Mouse (Mus musculus) embryonic fibroblast, embryonic 13.5 days (primary cell): ENCODE results near the gene Defb19. TPM values are rescaled to one million over a fixed set of nuclear protein-coding genes. Genes with fewer than 3 reads are reported as not detected.

ENCODE experiments used
- H3K27ac ChIP-seq: 2 replicates; pipeline ENCODE4 v1.5.1; 2012; ENCODE audit warnings: low read length, control low read depth, inconsistent platforms; ENCODE audit not compliant: insufficient read depth
- H3K4me1 ChIP-seq: 2 replicates; pipeline ENCODE4 v1.6.1; 2011; ENCODE audit warnings: low read length; ENCODE audit not compliant: control insufficient read depth, insufficient read depth
- H3K4me3 ChIP-seq: 2 replicates; pipeline ENCODE4 v1.5.1; 2011; ENCODE audit warnings: mild to moderate bottlenecking, control low read depth, low read length; ENCODE audit not compliant: insufficient read depth
- CTCF ChIP-seq: IDR thresholded peaks from 2 replicates; pipeline ENCODE4 v1.5.1; 2011; ENCODE audit warnings: mild to moderate bottlenecking, control low read depth, low read length, moderate library complexity, borderline replicate concordance; ENCODE audit not compliant: insufficient read depth
- POLR2A ChIP-seq: IDR thresholded peaks from 2 replicates; pipeline ENCODE4 v1.6.1; 2011; ENCODE audit warnings: low read depth, mild to moderate bottlenecking, control low read depth, low read length, moderate library complexity
- polyA plus RNA-seq: library from polyadenylated mRNA; stranded (reverse); fragments of >200 nt; gene quantifications from 2 replicates; pipeline ENCODE4 v1.2.4, GENCODE M21; 2011; ENCODE audit warnings: low read depth; ENCODE audit not compliant: missing spikeins, insufficient read length

The Defb19 gene
- polyA plus RNA-seq, 1 experiment, result not detected

DNA sequence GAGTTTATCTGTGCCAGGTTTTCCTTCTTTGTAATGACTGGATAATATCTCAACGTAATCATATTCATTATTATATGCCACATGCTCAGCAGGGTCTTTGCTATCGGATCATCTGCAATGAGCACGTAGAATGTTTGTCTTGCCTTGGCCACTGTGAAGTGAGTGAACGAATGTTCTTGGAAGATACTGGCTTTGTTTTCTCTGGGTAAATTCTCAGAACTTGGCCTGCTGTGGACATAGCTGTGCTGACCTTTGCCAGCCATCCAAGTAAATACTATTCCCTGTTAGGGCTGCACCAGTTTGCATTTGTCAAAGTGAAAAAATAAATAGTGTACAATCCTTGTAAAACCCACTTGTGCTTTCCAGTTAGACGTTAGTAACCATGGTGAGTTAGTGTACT, 32.0 kb downstream of the Defb19 start:
- Histone ChIP-seq H3K4me1 (no peaks in the 10 kb centered on the region), H3K4me3 (no peak overlapping the region), H3K27ac (no peak overlapping the region)
- TF ChIP-seq CTCF (no peak), POLR2A (no peak)

DNA sequence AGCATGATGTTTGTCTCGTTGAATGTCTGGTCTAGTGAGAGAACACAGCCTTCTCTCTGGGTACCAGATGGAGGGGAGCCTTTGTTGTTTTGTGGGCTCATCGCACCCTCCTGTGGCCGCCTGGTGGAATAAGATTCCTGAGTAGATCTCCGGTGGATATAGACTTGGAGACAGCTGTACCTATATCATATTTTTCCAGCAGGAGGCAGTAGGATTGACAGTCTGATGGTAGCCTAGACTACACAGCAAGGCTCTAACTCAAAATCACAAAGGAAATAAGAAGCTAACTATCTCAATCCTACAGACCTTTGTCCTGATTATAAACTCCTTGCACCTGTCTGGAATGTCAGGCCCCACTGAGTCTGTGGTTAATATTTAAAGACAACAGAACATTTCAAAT, 35.4 kb downstream of the Defb19 start:
- H3K27ac ChIP-seq, result no peak overlapping the region
- no peaks in the 10 kb centered on the region for H3K4me1 ChIP-seq
- TF ChIP-seq POLR2A (no peak), CTCF (peak; percentile 34; the same call in 1 of the 2 replicates)
- no peak overlapping the region for H3K4me3 ChIP-seq

DNA sequence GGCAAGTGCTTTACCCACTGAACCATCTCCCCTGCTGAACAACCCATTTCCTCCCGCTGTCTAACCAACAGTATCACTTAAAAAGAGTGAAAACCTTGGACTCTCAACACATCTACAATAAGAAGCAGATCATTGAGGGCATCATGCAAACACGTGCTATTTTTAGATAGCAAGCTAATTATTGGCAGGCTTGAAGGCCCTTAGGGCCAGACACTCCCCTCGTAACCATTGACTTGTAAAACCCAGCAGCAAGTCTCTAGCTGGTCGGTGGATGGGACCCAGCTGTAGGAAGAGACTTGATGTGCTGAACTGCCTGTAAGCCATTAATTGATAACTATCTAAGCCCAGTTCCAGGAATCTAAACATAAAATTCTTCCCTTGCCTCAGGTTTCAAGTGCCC, 36.6 kb downstream of the Defb19 start:
- Histone ChIP-seq H3K4me1 (no peaks in the 10 kb centered on the region), H3K27ac (no peak overlapping the region), H3K4me3 (no peak overlapping the region)
- TF ChIP-seq POLR2A (no peak), CTCF (no peak)

DNA sequence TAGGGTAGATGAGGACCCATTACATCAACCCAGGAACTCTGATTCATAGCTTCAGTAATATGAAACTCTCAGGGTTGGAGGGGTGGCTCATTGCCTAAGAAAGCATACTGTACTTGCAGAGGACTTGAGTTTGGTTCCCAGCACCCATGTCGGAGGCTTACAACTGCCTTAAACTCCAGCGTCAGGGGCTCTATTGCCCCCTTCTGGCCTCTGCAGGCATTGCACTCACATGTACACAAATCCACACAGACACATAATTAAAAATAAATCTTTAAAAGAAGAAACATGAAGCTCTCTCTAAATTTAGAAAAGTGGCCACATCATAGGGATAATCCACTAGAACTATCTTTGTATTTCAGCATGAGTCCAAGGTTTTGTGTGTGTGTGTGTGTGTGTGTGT, 37.2 kb downstream of the Defb19 start:
- Histone ChIP-seq H3K4me1 (no peaks in the 10 kb centered on the region), H3K27ac (no peak overlapping the region), H3K4me3 (no peak overlapping the region)
- TF ChIP-seq CTCF (no peak), POLR2A (no peak)

DNA sequence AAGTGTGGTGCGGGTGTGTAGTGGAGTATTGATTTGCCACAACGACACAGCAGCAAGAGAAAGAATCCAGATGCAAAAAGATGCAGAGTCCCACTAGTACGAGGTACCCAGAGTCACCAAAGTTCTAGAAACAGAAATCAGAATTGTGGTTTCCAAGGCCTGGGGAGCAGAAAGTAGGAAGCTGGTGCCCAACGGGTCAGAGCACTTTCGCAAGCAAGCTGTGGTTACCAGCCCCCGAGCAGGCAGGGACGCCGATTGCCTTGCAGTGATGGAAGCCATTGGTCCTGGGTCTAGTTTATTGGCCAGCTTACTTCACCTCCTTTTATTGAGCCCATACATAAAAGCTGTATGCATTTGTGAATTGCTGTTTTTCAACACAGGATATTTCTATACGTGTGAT, 38.1 kb downstream of the Defb19 start:
- H3K4me1 ChIP-seq, result no peaks in the 10 kb centered on the region
- H3K27ac ChIP-seq, result no peak overlapping the region
- H3K4me3 ChIP-seq, result no peak overlapping the region
- no peak for TF ChIP-seq CTCF
- no peak for TF ChIP-seq POLR2A

DNA sequence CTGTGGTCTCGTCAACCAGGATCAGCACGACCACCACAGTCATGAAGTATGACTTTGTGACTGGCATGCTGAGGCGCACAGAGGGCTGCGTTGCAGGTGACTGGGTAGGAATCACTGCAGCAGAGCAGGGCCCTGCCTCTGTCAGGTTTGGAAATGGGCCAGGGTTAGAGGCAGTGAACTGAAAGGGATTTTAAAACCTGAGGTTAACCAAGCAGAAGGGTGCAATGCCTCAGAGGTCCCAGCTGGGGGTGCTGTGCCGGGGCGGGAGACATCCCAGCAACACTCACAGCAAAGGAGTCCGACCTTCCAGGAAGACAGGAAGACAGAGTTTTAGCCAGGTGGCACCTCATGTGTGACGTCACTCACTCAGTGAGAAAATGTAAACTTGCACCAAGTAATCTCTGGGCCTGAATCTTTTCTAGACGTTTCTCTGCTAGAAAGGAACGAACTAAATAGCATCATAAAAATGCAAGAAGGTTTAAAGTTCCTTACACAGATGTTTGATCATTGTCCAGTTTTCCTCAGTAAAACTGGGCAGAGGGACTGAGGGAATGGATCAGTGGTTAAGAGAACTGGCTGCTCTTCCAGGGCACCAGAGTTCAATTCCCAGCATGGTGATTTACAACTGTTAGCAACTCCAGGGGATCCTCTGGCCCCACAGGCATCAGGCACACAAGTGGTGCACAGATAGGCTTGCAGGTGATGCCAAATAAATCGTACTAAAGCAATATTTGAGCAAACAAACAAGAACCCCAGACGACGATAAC, 40.0 kb downstream of the Defb19 start, which contains the start of gene Defb29:
Gene Defb29 (minus strand): TSS at position 155 of the 767 bp plus-strand sequence.
- TF ChIP-seq CTCF, result no peak
- TF ChIP-seq POLR2A, result no peak

More for the DNA sequence above, 40.0 kb downstream of the Defb19 start, which contains the start of gene Defb29:
- Histone ChIP-seq H3K4me1 (no peaks in the 10 kb centered on the region), H3K27ac (no peak within 1 kb of the TSS), H3K4me3 (no peak within 1 kb of the TSS)

Other genes with a start within 250 kb of the Defb19 start
- gene Rbck1, start 247.7 kb downstream of the Defb19 start, polyA plus RNA-seq, result 59.0 and 79.2 TPM in 2 replicates
- gene Trib3, start 236.3 kb downstream of the Defb19 start, polyA plus RNA-seq, result 49.1 and 85.1 TPM in 2 replicates
- gene Nrsn2, start 203.7 kb downstream of the Defb19 start, polyA plus RNA-seq, result not detected in 2 replicates
- 15.0 and 20.3 TPM in 2 replicates for gene Sox12, start 182.2 kb downstream of the Defb19 start, polyA plus RNA-seq
- gene Zcchc3, start 165.3 kb downstream of the Defb19 start, polyA plus RNA-seq, result 9.7 and 17.6 TPM in 2 replicates
- 0.30 TPM in 1 of 2 replicates, not detected in the other for gene 6820408C15Rik, start 164.7 kb downstream of the Defb19 start, polyA plus RNA-seq
- gene Defb23, start 115.7 kb downstream of the Defb19 start, polyA plus RNA-seq, result not detected in 2 replicates
- gene Defb20, start 103.2 kb downstream of the Defb19 start, polyA plus RNA-seq, result not detected in 2 replicates
- gene Defb22, start 90.2 kb downstream of the Defb19 start, polyA plus RNA-seq, result not detected in 2 replicates
- not detected in 2 replicates for gene Defb26, start 68.6 kb downstream of the Defb19 start, polyA plus RNA-seq
- not detected in 2 replicates for gene Defb28, start 62.1 kb downstream of the Defb19 start, polyA plus RNA-seq
- gene Defb29, start 40.2 kb downstream of the Defb19 start, polyA plus RNA-seq, result not detected in 2 replicates
- gene Gm17416, start 11.0 kb downstream of the Defb19 start, polyA plus RNA-seq, result not detected in 2 replicates
- gene Defb21, start 7.6 kb downstream of the Defb19 start, polyA plus RNA-seq, result not detected in 2 replicates
- gene Defb45, start 19.1 kb upstream of the Defb19 start, polyA plus RNA-seq, result not detected in 2 replicates
- not detected in 2 replicates for gene Defb36, start 24.0 kb upstream of the Defb19 start, polyA plus RNA-seq
- 1.9 and 2.0 TPM in 2 replicates for gene Defb25, start 42.7 kb upstream of the Defb19 start, polyA plus RNA-seq
- 3.9 and 4.3 TPM in 2 replicates for gene Rem1, start 46.6 kb upstream of the Defb19 start, polyA plus RNA-seq
- gene H13, start 89.1 kb upstream of the Defb19 start, polyA plus RNA-seq, result 141 and 214 TPM in 2 replicates
- 19.4 and 24.5 TPM in 2 replicates for gene Mcts2, start 106.7 kb upstream of the Defb19 start, polyA plus RNA-seq
- 49.1 and 67.7 TPM in 2 replicates for gene Id1, start 155.9 kb upstream of the Defb19 start, polyA plus RNA-seq
- gene Cox4i2, start 173.9 kb upstream of the Defb19 start, polyA plus RNA-seq, result 0.94 and 1.5 TPM in 2 replicates